Mouse (Mus musculus) embryonic facial prominence, embryonic 14.5 days (tissue): ENCODE measurements around the gene Nrtn. TPM values are rescaled to one million over a fixed set of nuclear protein-coding genes. Genes with fewer than 3 reads are reported as not detected.

Experiments used
- ATAC-seq: fragments of 200-750 bp; cut with Nextera tagmentation; 2 replicates; pipeline ENCODE4 v1.8.0; 2017; ENCODE audit warnings: low read depth, moderate number of reproducible peaks, moderate TSS enrichment
- DNase-seq: peaks from one replicate; pipeline ENCODE4 v3.0.0-alpha.2; 2015; ENCODE audit warnings: low spot score
- H3K27ac ChIP-seq: fragments of 300-500 bp; sonication (generic); replicated peaks from 2 replicates; pipeline ENCODE4 v1.5.1; 2014; ENCODE audit warnings: low read depth, mild to moderate bottlenecking, low read length, moderate library complexity
- H3K27me3 ChIP-seq: fragments of 300-500 bp; sonication (generic); replicated peaks from 2 replicates; pipeline ENCODE4 v1.6.1; 2014; ENCODE audit warnings: low read length; ENCODE audit not compliant: control insufficient read depth, insufficient read depth
- H3K36me3 ChIP-seq: fragments of 300-500 bp; sonication (generic); 2 replicates; pipeline ENCODE4 v1.6.1; 2014; ENCODE audit warnings: low read length, mixed read lengths; ENCODE audit not compliant: control insufficient read depth, insufficient read depth
- H3K4me1 ChIP-seq: fragments of 300-500 bp; sonication (generic); 2 replicates; pipeline ENCODE4 v1.6.1; 2014; ENCODE audit warnings: antibody characterized with exemption, low read length; ENCODE audit not compliant: control insufficient read depth, insufficient read depth
- H3K4me2 ChIP-seq: fragments of 300-500 bp; sonication (generic); 2 replicates; pipeline ENCODE4 v1.6.1; 2014; ENCODE audit warnings: low read depth, mild to moderate bottlenecking, low read length, moderate library complexity, mixed read lengths
- H3K4me3 ChIP-seq: fragments of 300-500 bp; sonication (generic); 2 replicates; pipeline ENCODE4 v1.5.1; 2014; ENCODE audit warnings: low read depth, mild to moderate bottlenecking, low read length
- H3K9ac ChIP-seq: fragments of 300-500 bp; sonication (generic); 2 replicates; pipeline ENCODE4 v1.6.1; 2014; ENCODE audit warnings: low read depth, mild to moderate bottlenecking, low read length, moderate library complexity, mixed read lengths
- H3K9me3 ChIP-seq: fragments of 300-500 bp; sonication (generic); 2 replicates; pipeline ENCODE4 v1.6.1; 2016; ENCODE audit warnings: low read length; ENCODE audit not compliant: control insufficient read depth
- WGBS: fragments of 180-500 bp; shearing (Covaris S2); extraction: QIAGEN DNeasy Blood & Tissue Kit; methylation state at CpG from one replicate; pipeline ENCODE4 v1.1.7; 2014; 5-methylcytosine and 5-hydroxymethylcytosine counted together
- polyA plus RNA-seq: library from polyadenylated mRNA; unstranded; fragments of >200 nt; fragmentation: Nextera tagmentation; extraction: Ambion mirVana; gene quantifications from 2 replicates; pipeline ENCODE4 v1.2.1, GENCODE M21; 2014

The Nrtn gene
- polyA plus RNA-seq, 1 experiment from 2014 or later = 17.4 TPM

DNA sequence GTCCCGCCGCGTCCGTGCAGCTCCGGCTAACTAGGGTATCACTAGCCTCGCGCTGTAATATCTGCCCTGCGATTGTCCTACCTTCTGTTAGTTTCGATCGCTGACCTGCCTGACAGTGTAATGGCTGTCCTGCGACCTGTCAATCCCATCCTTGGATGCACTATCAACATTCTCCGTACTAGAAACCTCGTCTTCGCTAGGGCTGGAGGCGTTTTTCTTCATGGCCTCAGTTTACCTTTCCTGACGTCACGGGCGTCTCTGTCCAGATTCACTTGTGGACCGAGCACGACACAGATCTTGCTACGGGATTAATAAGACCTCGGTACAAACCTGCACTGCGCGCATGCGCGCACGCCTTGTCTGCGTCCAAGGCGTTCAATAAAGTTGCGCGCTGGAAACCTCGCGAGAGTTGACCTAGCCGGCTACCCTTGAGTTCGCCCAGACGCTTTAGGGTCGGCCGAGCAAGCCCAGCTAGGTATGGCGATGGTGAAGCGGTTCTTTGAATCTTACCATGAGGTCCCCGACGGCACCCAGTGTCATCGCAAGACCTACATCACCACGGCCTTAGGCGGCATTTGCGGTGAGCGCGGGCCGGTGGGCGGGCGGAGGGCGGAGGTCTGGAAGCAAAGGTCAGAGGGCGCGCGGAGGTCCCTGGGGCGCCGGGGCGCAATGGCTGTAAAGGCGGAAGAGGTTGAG, 39.8 kb downstream of the Nrtn start, which contains the start of the genes Ndufa11 and Vmac:
Ndufa11 (plus strand) TSS at position 405 of the 696 bp plus-strand sequence.
Vmac (minus strand) TSS at position 660 of the 696 bp plus-strand sequence.
- ATAC-seq = peak; percentile 83
- under 1% methylated on average over 59 of the region's 59 CpGs for whole genome bisulfite sequencing
- H3K4me1 ChIP-seq = peaks cover 22% of the 10 kb centered on the region

DNA sequence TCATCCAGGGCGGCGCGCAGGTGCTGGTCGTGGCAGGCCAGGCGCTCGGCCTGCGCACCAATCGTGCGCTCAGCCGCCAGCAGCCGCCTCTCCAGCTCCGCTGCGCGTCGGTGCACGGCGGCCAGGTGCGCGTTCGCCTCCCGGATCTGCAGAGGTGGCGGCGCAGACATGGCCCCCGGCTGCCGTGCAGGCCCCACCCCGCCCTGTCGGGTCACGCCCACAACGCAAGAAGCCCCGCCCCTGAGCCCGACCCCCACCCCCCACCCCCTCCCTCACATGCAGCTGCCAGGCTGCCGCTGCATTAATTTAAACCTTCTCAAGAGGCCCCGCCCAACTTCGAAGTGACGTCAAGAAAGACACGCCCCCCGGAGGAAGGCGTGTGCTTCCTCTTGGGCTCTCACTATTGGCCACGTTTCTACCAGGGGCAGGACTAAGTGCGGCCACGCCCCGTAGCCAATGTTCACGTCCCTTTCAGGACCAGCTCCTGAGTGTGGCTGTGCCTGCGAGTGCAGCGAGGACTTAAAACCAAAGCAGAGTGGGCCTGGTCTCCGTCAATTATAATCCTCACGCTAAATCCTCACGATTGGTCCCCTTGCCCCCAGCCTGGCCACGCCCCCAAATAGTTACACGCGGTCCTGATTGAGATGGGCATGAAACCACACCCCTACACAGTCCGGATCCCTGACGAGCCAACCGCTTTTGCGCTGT, 40.5 kb downstream of the Nrtn start:
- H3K4me2 ChIP-seq = peak overlapping the region; percentile 73
- DNase-seq (peak; percentile 99), ATAC-seq (peak; percentile 93)
- peak overlapping the region; percentile 86 for H3K9ac ChIP-seq
- no peaks in the 10 kb centered on the region for H3K27me3 ChIP-seq
- H3K4me3 ChIP-seq = peak overlapping the region; percentile 90
- peaks cover 22% of the 10 kb centered on the region for H3K4me1 ChIP-seq
- WGBS = under 1% methylated on average over 31 of the region's 55 CpGs
- peak overlapping the region; percentile 78 for H3K27ac ChIP-seq
- H3K36me3 ChIP-seq = peaks cover 14% of the 10 kb centered on the region; the same call in 1 of the 2 replicates
- no peaks in the 10 kb centered on the region for H3K9me3 ChIP-seq

More for the DNA sequence above, 39.8 kb downstream of the Nrtn start, which contains the start of the genes Ndufa11 and Vmac:
- peak within 1 kb of the TSS; percentile 73 for H3K4me2 ChIP-seq
- DNase-seq = peak; percentile 99
- H3K4me3 ChIP-seq = peak within 1 kb of the TSS; percentile 90
- H3K9ac ChIP-seq = peak within 1 kb of the TSS; percentile 86
- peaks cover 15% of the 10 kb centered on the region; the same call in 1 of the 2 replicates for H3K36me3 ChIP-seq
- H3K27ac ChIP-seq = peak within 1 kb of the TSS; percentile 78
- H3K9me3 ChIP-seq = no peaks in the 10 kb centered on the region
- H3K27me3 ChIP-seq = no peaks in the 10 kb centered on the region

DNA sequence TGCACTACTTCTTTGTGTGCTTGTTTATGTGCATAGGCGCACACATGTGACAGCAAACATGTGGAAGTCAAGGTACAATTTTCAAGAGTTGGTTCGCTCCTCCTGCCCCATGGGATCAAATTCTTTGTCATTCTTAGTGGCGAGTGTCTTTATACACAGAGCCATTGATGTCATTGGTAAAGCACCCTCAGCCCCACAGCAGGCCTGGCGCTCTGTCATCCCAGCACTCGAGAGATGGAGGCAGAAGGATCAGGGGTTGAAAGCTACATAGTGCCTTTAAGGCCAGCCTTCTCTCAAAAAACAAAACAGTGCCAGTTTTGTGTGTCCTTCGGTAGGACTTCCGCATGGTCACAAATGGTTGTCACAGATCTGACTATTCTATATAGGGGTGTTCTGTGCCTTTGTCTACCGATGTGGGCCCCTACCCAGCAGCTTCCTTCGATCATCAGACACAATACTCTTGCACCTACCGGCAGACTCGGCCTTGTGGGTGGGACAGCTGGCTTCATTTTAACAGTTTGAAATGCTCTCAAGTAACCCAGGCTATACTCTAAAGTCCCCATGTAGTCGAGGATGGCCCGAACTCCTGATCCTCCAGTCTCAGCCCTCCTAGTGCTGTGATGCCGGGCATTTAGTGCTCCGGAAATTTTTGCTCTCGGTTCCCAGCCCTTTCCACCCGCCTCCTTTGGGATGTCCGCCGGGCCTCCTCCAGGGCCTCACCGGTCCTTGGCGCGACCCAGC, 41.2 kb downstream of the Nrtn start:
- Histone ChIP-seq H3K4me2 (peak overlapping the region; percentile 73), H3K27ac (peak overlapping the region; percentile 75), H3K9me3 (no peaks in the 10 kb centered on the region), H3K36me3 (peaks cover 15% of the 10 kb centered on the region), H3K27me3 (no peaks in the 10 kb centered on the region), H3K4me1 (peaks cover 22% of the 10 kb centered on the region), H3K4me3 (peak overlapping the region; percentile 90), H3K9ac (peak overlapping the region; percentile 86)
- 27% methylated on average over 18 of the region's 22 CpGs for WGBS
- ATAC-seq (no peak), DNase-seq (no peak)

GRCm38 (mm10) chr17:56715360-56715759, 42.0 kb downstream of the Nrtn start:
- no peak overlapping the region for H3K4me3 ChIP-seq
- no peak for ATAC-seq
- peak overlapping the region; percentile 73 for H3K4me2 ChIP-seq
- WGBS = 43% methylated on average over 11 of the region's 11 CpGs
- H3K27me3 ChIP-seq = no peaks in the 10 kb centered on the region
- H3K36me3 ChIP-seq = peaks cover 22% of the 10 kb centered on the region
- peaks cover 22% of the 10 kb centered on the region for H3K4me1 ChIP-seq
- no peak for DNase-seq
- peak overlapping the region; percentile 86; the same call in 1 of the 2 replicates for H3K9ac ChIP-seq
- no peaks in the 10 kb centered on the region for H3K9me3 ChIP-seq
- H3K27ac ChIP-seq = no peak overlapping the region

- ATAC-seq (no peak), DNase-seq (no peak)
- Histone ChIP-seq H3K9me3 (no peaks in the 10 kb centered on the region), H3K27ac (no peak overlapping the region), H3K4me2 (no peak overlapping the region), H3K4me1 (no peaks in the 10 kb centered on the region), H3K9ac (no peak overlapping the region), H3K4me3 (no peak overlapping the region), H3K27me3 (no peaks in the 10 kb centered on the region), H3K36me3 (peaks cover 79% of the 10 kb centered on the region)
- WGBS = 80% methylated on average over 3 of the region's 3 CpGs
Observed at GRCm38 (mm10) chr17:56709708-56710107, 47.6 kb downstream of the Nrtn start.

- WGBS = 90% methylated on average over 4 of the region's 4 CpGs
- no peaks in the 10 kb centered on the region for H3K9me3 ChIP-seq
- peaks cover 89% of the 10 kb centered on the region for H3K36me3 ChIP-seq
- H3K27ac ChIP-seq = no peak overlapping the region
- no peak overlapping the region for H3K4me2 ChIP-seq
- ATAC-seq = no peak
- H3K4me1 ChIP-seq = no peaks in the 10 kb centered on the region
- no peak for DNase-seq
- H3K4me3 ChIP-seq = no peak overlapping the region
- no peaks in the 10 kb centered on the region for H3K27me3 ChIP-seq
- H3K9ac ChIP-seq = no peak overlapping the region
Observed at GRCm38 (mm10) chr17:56708692-56709091, 48.6 kb downstream of the Nrtn start.

DNA sequence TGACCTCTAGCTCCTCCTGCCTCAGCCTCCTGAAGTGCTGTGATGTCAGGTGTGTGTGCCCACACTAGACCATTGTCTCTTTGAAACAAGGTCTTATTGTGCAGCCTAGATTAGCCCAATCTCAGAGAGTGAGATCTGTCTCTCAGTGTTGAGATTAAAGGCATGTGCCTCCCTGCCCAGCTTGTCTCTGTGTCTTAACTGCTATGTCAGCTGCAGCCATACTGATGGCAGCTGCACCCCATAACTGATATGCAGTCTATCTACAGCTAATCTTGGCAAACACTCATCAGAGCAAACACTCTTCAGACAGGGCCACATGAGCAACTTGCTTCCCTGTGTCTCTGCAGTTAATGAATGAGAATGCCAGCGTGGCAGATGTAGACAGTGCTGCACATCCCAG, 50.8 kb downstream of the Nrtn start:
- H3K4me3 ChIP-seq = no peak overlapping the region
- no peaks in the 10 kb centered on the region for H3K4me1 ChIP-seq
- no peak overlapping the region for H3K27ac ChIP-seq
- H3K4me2 ChIP-seq = no peak overlapping the region
- H3K27me3 ChIP-seq = no peaks in the 10 kb centered on the region
- peaks cover 98% of the 10 kb centered on the region for H3K36me3 ChIP-seq
- DNase-seq (no peak), ATAC-seq (no peak)
- 90% methylated on average over 1 of the region's 1 CpGs for WGBS
- no peak overlapping the region for H3K9ac ChIP-seq
- H3K9me3 ChIP-seq = no peaks in the 10 kb centered on the region

- no peak overlapping the region for H3K4me3 ChIP-seq
- H3K4me2 ChIP-seq = no peak overlapping the region
- no peaks in the 10 kb centered on the region for H3K27me3 ChIP-seq
- DNase-seq (no peak), ATAC-seq (no peak)
- H3K36me3 ChIP-seq = peaks cover 98% of the 10 kb centered on the region
- H3K4me1 ChIP-seq = no peaks in the 10 kb centered on the region
- H3K9ac ChIP-seq = no peak overlapping the region
- H3K9me3 ChIP-seq = no peaks in the 10 kb centered on the region
- H3K27ac ChIP-seq = no peak overlapping the region
- 85% methylated on average over 4 of the region's 4 CpGs for WGBS
Observed at GRCm38 (mm10) chr17:56703038-56703437, 54.3 kb downstream of the Nrtn start.
